Mouse (Mus musculus) B cell, adult 62 days (primary cell): Measurements from ENCODE around the gene Gm21671. TPM values are rescaled to one million over a fixed set of nuclear protein-coding genes. Genes with fewer than 3 reads are reported as not detected.

Source experiments
- total RNA-seq: library from RNA; stranded (reverse); gene quantifications from 4 replicates; pipeline ENCODE4 v1.2.4, GENCODE M21; 2023

The Gm21671 gene
- not detected in 4 replicates for total RNA-seq

GRCm38 (mm10) chr5:25954317-25954716, at the start of gene Gm21671:
Gene Gm21671 (minus strand): TSS chr5:25954417.

GRCm38 (mm10) chr5:25988550-25988949, 34.3 kb upstream of the Gm21671 start, which contains the start of gene Gm21698:
Gene Gm21698 (minus strand): TSS chr5:25988650.

GRCm38 (mm10) chr5:25972563-25972962, 18.3 kb upstream of the Gm21671 start, which contains the start of gene Gm21680:
Gene Gm21680 (minus strand): TSS chr5:25972663.

GRCm38 (mm10) chr5:25942281-25942680, 11.9 kb downstream of the Gm21671 start, which contains the start of gene Gm21663:
Gene Gm21663 (minus strand): TSS chr5:25942381.

Other genes with a start within 250 kb of the Gm21671 start
- gene Xrcc2, start 248.6 kb downstream of the Gm21671 start, total RNA-seq = 13.4 to 17.7 TPM (median 14.1 TPM) in 4 replicates
- gene Actr3b, start 194.4 kb downstream of the Gm21671 start, total RNA-seq = 8.3 to 9.4 TPM (median 8.7 TPM) in 4 replicates
- not detected in 4 replicates for gene Gm21663, start 12.0 kb downstream of the Gm21671 start, total RNA-seq
- gene Gm21680, start 18.2 kb upstream of the Gm21671 start, total RNA-seq = not detected in 4 replicates
- gene Gm21698, start 34.2 kb upstream of the Gm21671 start, total RNA-seq = not detected in 4 replicates
- not detected in 4 replicates for gene Gm1979, start 50.4 kb upstream of the Gm21671 start, total RNA-seq
- not detected in 4 replicates for gene Gm5862, start 68.5 kb upstream of the Gm21671 start, total RNA-seq
- gene Speer4a, start 85.1 kb upstream of the Gm21671 start, total RNA-seq = not detected in 4 replicates
- not detected in 4 replicates for gene Gm7347, start 104.2 kb upstream of the Gm21671 start, total RNA-seq
- gene Gm10471, start 134.9 kb upstream of the Gm21671 start, total RNA-seq = not detected in 4 replicates
- not detected in 4 replicates for gene 5031410I06Rik, start 150.9 kb upstream of the Gm21671 start, total RNA-seq
- not detected in 4 replicates for gene Gm10220, start 167.0 kb upstream of the Gm21671 start, total RNA-seq